Mouse (Mus musculus) stomach, embryonic 15.5 days (tissue): ENCODE results near the gene Gorasp2. TPM values are rescaled to one million over a fixed set of nuclear protein-coding genes. Genes with fewer than 3 reads are reported as not detected.

Experiments
- ATAC-seq: fragments of 200-750 bp; cut with Nextera tagmentation; 2 replicates; pipeline ENCODE4 v1.8.0; 2017; ENCODE audit warnings: low read depth, moderate number of reproducible peaks, moderate TSS enrichment; ENCODE audit not compliant: insufficient read depth, low FRiP score
- H3K27ac ChIP-seq: fragments of 300-500 bp; sonication (generic); 2 replicates; pipeline ENCODE4 v1.5.1; 2015; ENCODE audit warnings: mild to moderate bottlenecking, inconsistent platforms
- H3K27me3 ChIP-seq: fragments of 300-500 bp; sonication (generic); replicated peaks from 2 replicates; pipeline ENCODE4 v1.6.1; 2015; ENCODE audit warnings: inconsistent platforms
- H3K36me3 ChIP-seq: fragments of 300-500 bp; sonication (generic); 2 replicates; pipeline ENCODE4 v1.6.1; 2015; ENCODE audit warnings: inconsistent platforms
- H3K4me1 ChIP-seq: fragments of 300-500 bp; sonication (generic); 2 replicates; pipeline ENCODE4 v1.6.1; 2015; ENCODE audit warnings: inconsistent platforms
- H3K4me2 ChIP-seq: fragments of 300-500 bp; sonication (generic); 2 replicates; pipeline ENCODE4 v1.6.1; 2015; ENCODE audit warnings: mild to moderate bottlenecking, inconsistent platforms
- H3K4me3 ChIP-seq: fragments of 300-500 bp; sonication (generic); replicated peaks from 2 replicates; pipeline ENCODE4 v1.5.1; 2015; ENCODE audit warnings: inconsistent platforms
- H3K9ac ChIP-seq: fragments of 300-500 bp; sonication (generic); 2 replicates; pipeline ENCODE4 v1.6.1; 2015; ENCODE audit warnings: inconsistent platforms
- H3K9me3 ChIP-seq: fragments of 300-500 bp; sonication (generic); 2 replicates; pipeline ENCODE4 v1.6.1; 2016; ENCODE audit warnings: inconsistent platforms
- WGBS: fragments of 180-500 bp; shearing (Covaris S2); methylation state at CpG from one replicate; pipeline ENCODE4 v1.1.7; 2015; 5-methylcytosine and 5-hydroxymethylcytosine counted together
- polyA plus RNA-seq: library from polyadenylated mRNA; unstranded; fragments of >200 nt; fragmentation: Nextera tagmentation; extraction: Ambion mirVana; gene quantifications from 2 replicates; pipeline ENCODE4 v1.2.1, GENCODE M21; 2015

Gorasp2 gene
- polyA plus RNA-seq, 1 experiment from 2014 or later: 166 TPM

DNA sequence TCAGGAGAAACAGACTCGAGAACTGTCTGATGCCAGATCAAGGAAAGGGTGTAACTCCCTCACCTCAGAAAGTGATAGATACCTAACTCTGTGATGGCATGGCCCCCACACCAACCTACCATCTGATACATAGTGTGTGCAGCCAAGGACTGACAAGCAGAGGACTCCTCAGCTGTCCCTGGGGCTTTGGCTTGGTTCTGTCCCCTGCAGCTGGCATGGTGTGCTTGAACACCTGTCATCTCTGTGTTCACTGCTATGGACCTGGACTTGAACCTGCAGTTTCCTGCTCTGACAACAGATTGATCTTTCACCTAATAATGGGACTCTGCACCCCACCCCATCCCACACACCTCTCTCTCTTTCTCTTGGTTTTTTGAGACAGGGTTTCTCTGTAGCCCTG lies 29.0 kb upstream of the Gorasp2 start:
- no peak for ATAC-seq
- H3K9ac ChIP-seq: no peak overlapping the region
- H3K27me3 ChIP-seq: no peaks in the 10 kb centered on the region
- no peaks in the 10 kb centered on the region for H3K36me3 ChIP-seq
- H3K4me2 ChIP-seq: no peak overlapping the region
- WGBS: 67% methylated on average over 1 of the region's 1 CpGs
- H3K27ac ChIP-seq: no peak overlapping the region
- H3K9me3 ChIP-seq: no peaks in the 10 kb centered on the region
- H3K4me3 ChIP-seq: no peak overlapping the region
- 0 out of 2 replicates have a peak, but pooled peaks cover 4% of the 10 kb centered on the region for H3K4me1 ChIP-seq

DNA sequence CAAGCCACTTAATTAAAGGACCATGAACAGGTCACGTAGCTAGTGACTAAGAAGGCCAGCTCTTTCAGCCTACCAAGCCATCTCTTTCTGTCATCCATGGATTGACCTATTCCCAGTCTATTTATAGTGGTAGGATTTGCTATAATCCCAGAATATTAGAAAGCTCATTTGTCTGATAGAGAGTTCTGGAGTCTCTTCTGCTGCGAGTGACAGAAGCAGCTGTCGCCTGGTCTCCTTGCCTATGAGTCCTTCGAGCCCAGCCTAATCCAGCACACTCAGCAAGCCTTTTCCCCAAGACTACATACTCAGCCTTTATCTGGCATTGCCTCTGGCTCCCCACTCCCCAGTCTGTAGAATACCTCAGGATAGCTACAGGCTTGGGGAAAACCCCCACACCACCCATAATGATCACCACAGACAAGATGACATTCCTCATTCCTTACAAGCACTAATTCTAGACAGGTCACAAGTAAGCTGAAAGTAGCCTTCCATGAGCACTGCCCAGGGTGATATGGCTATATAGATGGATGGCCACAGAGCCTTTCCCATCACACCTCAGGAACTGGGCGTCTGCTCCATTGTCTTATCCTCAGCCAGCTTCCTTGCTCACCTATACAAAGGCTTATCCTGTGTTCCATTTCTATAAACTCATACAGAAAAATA lies 27.2 kb upstream of the Gorasp2 start:
- Histone ChIP-seq H3K36me3 (no peaks in the 10 kb centered on the region), H3K4me2 (no peak overlapping the region), H3K9me3 (no peaks in the 10 kb centered on the region), H3K4me3 (no peak overlapping the region), H3K4me1 (0 out of 2 replicates have a peak, but pooled peaks cover 4% of the 10 kb centered on the region), H3K9ac (no peak overlapping the region), H3K27ac (no peak overlapping the region), H3K27me3 (no peaks in the 10 kb centered on the region)
- no peak for ATAC-seq
- 78% methylated on average over 5 of the region's 5 CpGs for WGBS

DNA sequence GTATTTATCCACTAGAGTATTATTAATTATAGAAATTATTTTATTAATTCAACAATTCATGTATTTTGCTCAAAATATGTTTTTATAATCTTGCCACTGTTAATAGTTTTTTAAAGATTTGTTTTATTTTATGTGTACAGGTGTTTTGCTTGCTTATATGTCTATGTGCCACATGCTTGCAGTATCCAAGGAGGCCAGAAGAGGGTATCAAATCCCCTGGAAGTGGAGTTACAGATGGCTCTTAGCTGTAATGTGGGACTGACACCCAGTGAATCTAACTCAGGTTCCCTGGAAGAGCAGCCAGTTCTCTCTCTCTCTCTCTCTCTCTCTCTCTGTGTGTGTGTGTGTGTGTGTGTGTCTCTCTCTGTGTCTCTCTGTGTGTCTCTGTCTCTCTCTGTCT lies 20.4 kb upstream of the Gorasp2 start:
- H3K9me3 ChIP-seq: no peaks in the 10 kb centered on the region
- H3K4me1 ChIP-seq: no peaks in the 10 kb centered on the region
- no peak overlapping the region for H3K4me2 ChIP-seq
- no peak for ATAC-seq
- no peak overlapping the region for H3K4me3 ChIP-seq
- H3K36me3 ChIP-seq: no peaks in the 10 kb centered on the region
- no peak overlapping the region for H3K27ac ChIP-seq
- no peaks in the 10 kb centered on the region for H3K27me3 ChIP-seq
- H3K9ac ChIP-seq: no peak overlapping the region

DNA sequence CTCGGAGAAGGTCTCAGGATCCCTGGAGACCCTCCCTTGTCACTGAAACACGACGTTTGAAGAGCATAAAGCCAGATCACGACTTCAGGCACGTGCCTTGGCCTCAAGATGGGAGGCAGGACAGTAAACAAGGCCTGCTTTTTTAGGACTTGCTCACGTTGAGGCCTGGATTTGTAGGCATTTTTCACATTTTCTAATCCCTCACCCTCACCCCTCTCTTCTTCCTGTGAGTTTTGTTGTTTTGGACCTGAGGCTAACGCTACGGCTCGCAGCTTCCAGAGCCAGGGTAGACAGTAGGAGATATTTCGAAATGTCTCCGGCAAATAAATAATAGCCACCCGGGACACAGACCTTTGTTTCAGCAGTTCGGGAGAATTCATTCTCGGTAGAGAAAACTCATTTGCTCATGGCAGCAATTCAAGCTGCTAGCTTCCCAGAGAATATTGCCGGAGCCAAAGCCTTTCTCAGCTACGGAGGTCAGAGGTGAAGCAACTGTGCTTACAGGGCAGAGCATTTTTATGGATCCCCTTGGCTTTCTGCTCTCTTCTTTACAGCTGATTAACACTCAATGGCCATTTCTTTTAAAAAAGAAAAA lies 18.3 kb upstream of the Gorasp2 start:
- no peaks in the 10 kb centered on the region for H3K27me3 ChIP-seq
- no peak overlapping the region for H3K9ac ChIP-seq
- WGBS: 54% methylated on average over 16 of the region's 16 CpGs

DNA sequence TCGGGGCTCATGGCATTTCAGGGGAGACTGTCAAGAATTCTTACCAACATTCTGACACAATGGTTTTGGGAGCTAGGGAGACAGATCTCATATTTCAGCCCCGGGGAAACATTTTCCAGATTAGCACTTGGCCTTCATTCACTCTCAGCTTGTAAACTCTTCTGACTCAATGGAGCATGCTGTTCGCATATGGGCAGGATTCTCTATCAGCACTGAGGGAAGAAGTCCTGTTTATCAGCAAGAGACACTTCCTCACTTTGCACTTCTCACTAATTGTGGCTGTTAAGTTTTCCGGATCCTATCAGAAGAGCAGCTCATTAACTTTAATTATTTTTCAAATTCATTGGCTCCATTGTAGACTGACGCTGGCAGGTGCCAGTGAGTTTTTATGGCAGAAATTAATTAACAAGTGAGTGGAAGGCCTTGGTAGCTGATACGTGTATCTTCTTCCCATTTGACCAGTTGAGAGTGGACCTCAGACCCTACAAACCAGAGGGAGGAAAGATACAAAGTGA lies 16.1 kb upstream of the Gorasp2 start:
- ATAC-seq: no peak
- no peak overlapping the region for H3K4me2 ChIP-seq
- WGBS: 81% methylated on average over 6 of the region's 6 CpGs
- H3K9ac ChIP-seq: no peak overlapping the region
- no peaks in the 10 kb centered on the region for H3K4me1 ChIP-seq
- no peak overlapping the region for H3K27ac ChIP-seq
- H3K9me3 ChIP-seq: no peaks in the 10 kb centered on the region
- no peaks in the 10 kb centered on the region for H3K36me3 ChIP-seq
- H3K4me3 ChIP-seq: no peak overlapping the region
- no peaks in the 10 kb centered on the region for H3K27me3 ChIP-seq

More for the DNA sequence above, 18.3 kb upstream of the Gorasp2 start:
- Histone ChIP-seq H3K4me1 (no peaks in the 10 kb centered on the region), H3K27ac (no peak overlapping the region), H3K9me3 (no peaks in the 10 kb centered on the region), H3K4me3 (no peak overlapping the region), H3K4me2 (no peak overlapping the region), H3K36me3 (no peaks in the 10 kb centered on the region)
- ATAC-seq: no peak

DNA sequence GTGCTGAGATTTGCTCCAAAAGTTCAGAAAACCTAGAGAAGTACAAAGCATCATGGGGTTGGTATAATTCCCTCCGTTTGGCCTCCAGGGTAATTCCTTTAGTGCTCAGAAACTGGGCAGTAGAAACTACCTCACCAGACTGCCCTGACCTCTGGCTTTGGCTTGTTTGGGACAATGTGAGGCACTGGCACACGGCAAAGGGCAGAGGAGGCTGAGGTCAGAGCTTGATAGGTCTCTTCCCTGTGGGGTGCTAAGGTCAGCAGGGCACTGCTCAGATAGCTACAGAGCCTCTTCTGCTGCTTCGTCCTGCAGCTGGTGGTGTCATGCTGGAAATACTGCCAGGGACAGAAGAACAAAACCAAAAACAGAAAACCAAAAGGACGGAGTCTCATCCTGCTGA lies 13.7 kb upstream of the Gorasp2 start:
- no peaks in the 10 kb centered on the region for H3K4me1 ChIP-seq
- no peaks in the 10 kb centered on the region for H3K9me3 ChIP-seq
- H3K27ac ChIP-seq: no peak overlapping the region
- WGBS: 49% methylated on average over 4 of the region's 4 CpGs
- no peak overlapping the region for H3K4me2 ChIP-seq
- no peak overlapping the region for H3K9ac ChIP-seq
- H3K36me3 ChIP-seq: no peaks in the 10 kb centered on the region
- no peak for ATAC-seq
- H3K27me3 ChIP-seq: no peaks in the 10 kb centered on the region
- no peak overlapping the region for H3K4me3 ChIP-seq

DNA sequence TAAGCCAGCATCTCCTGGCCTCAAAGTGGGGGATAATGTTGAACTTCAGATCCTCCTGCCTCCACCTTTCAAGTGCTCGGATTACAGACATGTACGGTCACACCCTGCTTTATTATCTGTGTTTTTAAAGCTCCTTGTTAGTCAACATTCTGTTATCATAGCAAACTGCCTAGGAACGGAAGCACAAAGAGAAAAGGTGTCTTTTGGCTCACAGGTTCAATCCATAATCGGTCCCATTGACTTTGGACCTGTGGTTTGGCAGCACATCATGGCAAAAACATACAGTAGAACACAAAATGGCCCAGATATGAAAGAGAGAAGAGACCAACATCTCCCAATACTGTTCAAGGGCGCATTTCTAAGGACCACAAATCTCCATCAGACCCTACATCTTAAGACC lies 13.1 kb upstream of the Gorasp2 start:
- 83% methylated on average over 5 of the region's 5 CpGs for WGBS

DNA sequence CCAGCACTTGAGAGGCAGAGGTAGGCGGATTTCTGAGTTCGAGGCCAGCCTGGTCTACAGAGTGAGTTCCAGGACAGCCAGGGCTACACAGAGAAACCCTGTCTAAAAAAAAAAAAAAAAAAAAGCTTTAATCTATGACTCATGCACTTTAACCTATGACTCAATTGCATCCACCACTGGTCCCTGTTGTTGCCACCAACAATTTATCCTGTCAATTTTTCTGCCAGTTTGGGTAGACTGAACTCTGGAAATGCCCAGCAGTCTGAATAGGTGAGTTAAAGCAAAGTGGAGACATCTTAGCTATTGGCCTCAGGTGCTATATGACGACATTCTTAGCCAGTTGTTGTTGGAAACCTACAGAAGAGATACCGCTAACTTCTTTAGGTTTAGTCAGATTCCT lies 11.9 kb upstream of the Gorasp2 start:
- H3K4me1 ChIP-seq: no peaks in the 10 kb centered on the region

More for the DNA sequence above, 13.1 kb upstream of the Gorasp2 start:
- H3K36me3 ChIP-seq: no peaks in the 10 kb centered on the region
- H3K9me3 ChIP-seq: no peaks in the 10 kb centered on the region
- H3K9ac ChIP-seq: no peak overlapping the region
- no peak overlapping the region for H3K4me2 ChIP-seq
- H3K4me3 ChIP-seq: no peak overlapping the region
- H3K4me1 ChIP-seq: no peaks in the 10 kb centered on the region
- H3K27me3 ChIP-seq: no peaks in the 10 kb centered on the region
- no peak overlapping the region for H3K27ac ChIP-seq
- no peak for ATAC-seq

DNA sequence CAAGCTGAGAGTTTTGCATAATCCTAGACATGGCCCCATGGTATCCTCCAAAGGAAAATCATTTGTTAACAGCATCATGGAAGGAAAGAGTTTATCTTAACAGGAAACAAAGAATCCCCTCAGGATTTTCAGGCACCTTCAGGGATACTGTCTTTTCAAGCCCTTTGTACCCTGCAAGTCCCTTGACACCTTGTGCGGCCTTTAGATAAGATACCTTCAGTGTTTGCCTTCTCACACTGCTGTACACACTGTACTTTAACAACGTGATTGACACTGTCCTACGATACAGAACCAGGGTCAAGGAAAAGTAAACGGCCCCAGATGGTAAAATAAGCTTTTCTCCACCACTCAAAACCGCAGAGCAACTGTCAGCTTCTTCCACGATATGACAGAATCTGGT lies 9.6 kb upstream of the Gorasp2 start:
- Histone ChIP-seq H3K36me3 (no peaks in the 10 kb centered on the region), H3K4me3 (no peak overlapping the region), H3K4me2 (no peak overlapping the region), H3K4me1 (no peaks in the 10 kb centered on the region), H3K27me3 (no peaks in the 10 kb centered on the region), H3K27ac (no peak overlapping the region), H3K9me3 (no peaks in the 10 kb centered on the region), H3K9ac (no peak overlapping the region)
- no peak for ATAC-seq
- 36% methylated on average over 6 of the region's 6 CpGs for WGBS

More for the DNA sequence above, 11.9 kb upstream of the Gorasp2 start:
- H3K4me3 ChIP-seq: no peak overlapping the region
- H3K36me3 ChIP-seq: no peaks in the 10 kb centered on the region
- WGBS: 85% methylated on average over 4 of the region's 4 CpGs
- no peaks in the 10 kb centered on the region for H3K27me3 ChIP-seq
- no peak for ATAC-seq
- no peak overlapping the region for H3K27ac ChIP-seq
- no peak overlapping the region for H3K9ac ChIP-seq
- H3K9me3 ChIP-seq: no peaks in the 10 kb centered on the region
- H3K4me2 ChIP-seq: no peak overlapping the region

DNA sequence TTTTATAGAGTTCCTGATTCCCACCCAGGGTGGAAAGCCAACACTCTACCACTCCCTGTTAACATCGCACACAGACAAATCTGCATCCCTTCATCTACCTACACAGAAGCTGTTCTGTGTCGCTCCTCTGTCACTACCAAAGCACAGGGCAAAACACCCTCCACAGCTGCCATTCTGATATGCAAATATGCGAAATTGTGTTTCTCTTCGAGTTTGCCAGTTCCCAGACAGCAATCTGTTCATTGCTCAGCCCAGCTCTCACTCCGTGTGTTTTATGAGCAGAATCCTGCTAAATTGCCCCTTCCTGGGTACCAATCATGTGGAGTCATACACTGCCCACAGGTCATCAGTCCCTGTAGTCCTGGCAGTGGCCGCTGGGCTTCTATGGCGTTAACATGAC lies 4.3 kb upstream of the Gorasp2 start:
- Histone ChIP-seq H3K4me3 (no peak overlapping the region), H3K9me3 (no peaks in the 10 kb centered on the region), H3K27me3 (no peaks in the 10 kb centered on the region), H3K9ac (no peak overlapping the region), H3K27ac (no peak overlapping the region), H3K4me1 (no peaks in the 10 kb centered on the region), H3K4me2 (no peak overlapping the region), H3K36me3 (no peaks in the 10 kb centered on the region)
- ATAC-seq: no peak
- 71% methylated on average over 7 of the region's 7 CpGs for WGBS

DNA sequence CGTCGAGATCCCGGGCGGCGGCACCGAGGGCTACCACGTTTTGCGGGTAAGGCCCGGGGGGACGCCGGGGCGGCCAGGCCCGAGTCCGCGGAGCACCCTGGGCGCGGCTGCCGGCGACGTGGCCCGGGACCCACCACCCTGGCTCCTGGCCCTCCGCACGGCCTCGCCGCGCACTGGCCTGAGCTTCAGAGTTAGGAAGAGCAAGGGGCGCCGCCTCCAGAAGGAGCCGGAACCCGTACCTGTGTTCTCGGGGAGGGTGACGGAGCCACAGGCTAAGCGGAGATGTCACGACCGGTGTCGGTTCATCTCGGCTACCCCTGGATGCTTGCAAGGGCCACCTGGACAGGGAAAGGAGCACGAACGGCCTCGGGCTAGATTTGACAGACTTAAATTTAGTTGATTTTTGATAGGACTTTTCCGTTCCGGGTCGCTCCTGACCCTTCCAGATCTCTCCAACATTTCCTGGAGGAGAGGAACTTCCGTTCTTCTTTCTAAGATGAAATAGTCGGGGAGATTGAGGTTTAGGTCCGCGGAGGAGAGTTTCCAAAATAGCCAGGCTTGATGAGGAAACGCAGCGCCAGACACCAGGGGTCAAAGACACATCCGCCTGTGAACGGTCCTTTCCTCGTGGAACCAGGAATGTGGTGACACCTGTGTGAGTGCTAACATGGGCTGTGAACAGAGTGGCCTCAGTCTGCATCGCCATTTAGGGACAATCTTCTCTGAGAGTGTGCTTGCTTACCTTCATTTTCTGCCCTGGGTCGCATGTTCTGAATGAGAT lies 529 bp downstream of the Gorasp2 start, which contains the start of gene Gm26558:
Gene Gm26558 (minus strand): TSS at position 394 of the 781 bp plus-strand sequence.
- WGBS: under 1% methylated on average over 42 of the region's 54 CpGs

DNA sequence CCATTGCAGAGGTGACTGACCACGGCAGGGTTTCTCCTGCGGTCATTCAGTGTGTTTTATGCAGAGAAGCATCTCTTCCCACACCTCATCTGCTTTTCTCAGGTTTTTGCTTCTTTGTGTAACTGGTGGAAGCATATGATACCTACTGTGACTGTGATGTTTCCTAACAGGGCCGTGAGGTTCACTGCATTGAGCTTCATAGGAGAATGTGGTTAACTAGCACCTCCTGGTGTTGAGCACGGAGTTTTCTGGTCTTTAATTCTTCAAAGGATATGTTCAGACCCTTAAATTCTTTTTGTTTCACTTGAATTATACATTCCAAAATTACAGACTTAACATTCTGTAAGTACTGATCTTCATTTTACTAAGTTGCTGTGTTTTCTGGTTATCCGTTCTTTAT lies 2.4 kb downstream of the Gorasp2 start:
- no peak overlapping the region for H3K4me2 ChIP-seq
- peaks cover 9% of the 10 kb centered on the region; the same call in 1 of the 2 replicates for H3K4me1 ChIP-seq
- no peaks in the 10 kb centered on the region for H3K9me3 ChIP-seq
- H3K36me3 ChIP-seq: no peaks in the 10 kb centered on the region
- no peak overlapping the region for H3K4me3 ChIP-seq
- no peak overlapping the region for H3K9ac ChIP-seq
- H3K27me3 ChIP-seq: no peaks in the 10 kb centered on the region
- no peak overlapping the region for H3K27ac ChIP-seq
- ATAC-seq: no peak
- 76% methylated on average over 5 of the region's 5 CpGs for WGBS

More for the DNA sequence above, 529 bp downstream of the Gorasp2 start, which contains the start of gene Gm26558:
- H3K27ac ChIP-seq: peak within 1 kb of the TSS; percentile 94
- H3K27me3 ChIP-seq: no peaks in the 10 kb centered on the region
- H3K4me2 ChIP-seq: peak within 1 kb of the TSS; percentile 70
- H3K36me3 ChIP-seq: no peaks in the 10 kb centered on the region
- peak within 1 kb of the TSS; percentile 96 for H3K4me3 ChIP-seq
- H3K4me1 ChIP-seq: peaks cover 9% of the 10 kb centered on the region; the same call in 1 of the 2 replicates
- ATAC-seq: peak; percentile 72
- peak within 1 kb of the TSS; percentile 98 for H3K9ac ChIP-seq
- H3K9me3 ChIP-seq: no peaks in the 10 kb centered on the region
